Mouse (Mus musculus) fibroblast of lung, adult 2 months (primary cell): ENCODE results near the gene Gm29797.

ENCODE experiments used
- DNase-seq: peaks from one replicate; pipeline ENCODE4 v3.0.0-alpha.2; 2011; ENCODE audit warnings: low read depth

Gm29797 gene

GRCm38 (mm10) chr2:181656734-181657133 lies at the start of gene Gm29797:
TSS of gene Gm29797 (plus strand) at chr2:181657034.
- no peak for DNase-seq

GRCm38 (mm10) chr2:181618761-181619495 lies 37.9 kb upstream of the Gm29797 start:
- DNase-seq, result no peak

DNA sequence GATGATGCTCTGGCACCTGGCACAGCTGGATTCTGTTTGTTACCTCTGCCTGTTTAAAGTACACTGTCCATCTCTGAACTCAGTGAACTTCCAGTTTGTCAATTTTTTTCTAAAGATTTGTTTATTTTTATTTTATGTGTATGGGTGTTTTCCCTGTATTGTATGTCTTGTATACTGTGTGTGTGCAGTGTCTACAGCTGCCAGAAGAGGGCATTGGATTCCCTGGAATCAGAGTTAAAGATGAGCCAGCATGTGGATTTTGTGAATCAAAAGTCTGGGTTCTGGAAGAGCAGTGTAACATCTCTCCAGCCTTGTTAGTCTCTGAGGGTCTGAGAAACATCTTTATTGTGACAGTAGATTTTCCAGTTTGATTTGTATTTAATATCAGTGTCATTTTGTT lies 33.4 kb upstream of the Gm29797 start:
- no peak for DNase-seq

DNA sequence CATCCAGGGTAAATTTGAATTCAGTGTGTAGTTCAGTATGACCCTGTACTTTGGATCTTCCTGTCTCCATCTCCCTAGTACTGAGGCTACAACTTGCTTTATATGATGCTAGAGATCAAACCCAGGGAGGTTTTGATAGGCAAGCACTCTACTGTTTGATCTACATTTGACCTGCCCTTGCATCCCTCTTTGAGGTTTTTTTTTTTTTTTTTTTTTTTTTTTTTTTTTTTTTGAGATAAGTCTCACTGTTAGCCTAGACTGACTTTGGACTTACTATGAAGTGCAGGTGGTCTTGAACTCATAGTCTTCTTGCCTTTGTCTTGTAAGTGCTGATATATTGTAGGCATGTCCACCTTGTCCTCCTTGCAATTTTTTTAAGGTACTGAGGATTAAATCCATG lies 28.4 kb upstream of the Gm29797 start:
- no peak for DNase-seq

- DNase-seq, result no peak
These were observed 24.2 kb upstream of the Gm29797 start for GRCm38 (mm10) chr2:181632624-181633023.

- no peak for DNase-seq
These were observed 21.0 kb upstream of the Gm29797 start for GRCm38 (mm10) chr2:181635865-181636264.

- DNase-seq, result no peak
These were observed 12.5 kb upstream of the Gm29797 start for GRCm38 (mm10) chr2:181644361-181644760.

DNA sequence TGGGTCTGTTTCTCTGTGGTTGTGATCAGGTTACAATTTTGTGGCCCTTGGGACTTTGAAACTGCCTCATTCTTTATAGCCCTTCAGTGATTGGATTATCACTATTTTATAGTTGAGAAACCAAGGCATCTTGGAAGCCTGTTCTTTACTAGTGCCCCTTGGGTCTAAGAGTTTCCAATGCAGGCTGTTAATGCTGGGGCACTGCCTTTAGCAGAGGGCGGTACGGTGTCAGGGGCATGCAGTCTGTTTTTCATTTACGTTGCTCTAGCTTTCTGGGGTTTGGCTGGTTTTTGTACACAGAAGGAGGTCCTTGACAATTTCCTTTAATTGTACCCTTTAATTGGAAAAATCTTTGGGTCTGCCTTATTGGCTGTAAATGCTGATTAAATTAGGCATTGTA lies 11.2 kb upstream of the Gm29797 start:
- no peak for DNase-seq

GRCm38 (mm10) chr2:181646626-181647472 lies 10.0 kb upstream of the Gm29797 start:
- DNase-seq, result no peak

DNA sequence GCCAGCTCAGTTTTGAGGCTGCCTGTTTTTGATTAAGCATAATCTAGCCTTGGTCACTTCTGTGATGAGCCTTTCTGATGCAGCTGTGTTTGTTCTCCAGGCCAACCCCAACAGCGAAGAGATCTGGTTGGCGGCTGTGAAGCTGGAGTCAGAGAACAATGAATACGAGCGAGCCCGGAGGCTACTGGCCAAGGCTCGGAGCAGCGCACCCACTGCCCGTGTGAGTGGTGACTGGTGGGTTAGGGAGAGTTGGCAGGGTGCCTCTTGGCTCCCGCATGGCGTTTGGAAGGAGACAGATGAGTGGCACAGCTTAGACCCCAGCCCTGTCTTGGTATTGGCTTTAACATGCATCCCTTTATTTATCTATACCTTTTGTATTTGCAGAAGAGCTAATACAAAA lies 7.9 kb upstream of the Gm29797 start:
- DNase-seq, result no peak

- no peak for DNase-seq
These were observed 3.8 kb upstream of the Gm29797 start for GRCm38 (mm10) chr2:181653065-181653464.

DNA sequence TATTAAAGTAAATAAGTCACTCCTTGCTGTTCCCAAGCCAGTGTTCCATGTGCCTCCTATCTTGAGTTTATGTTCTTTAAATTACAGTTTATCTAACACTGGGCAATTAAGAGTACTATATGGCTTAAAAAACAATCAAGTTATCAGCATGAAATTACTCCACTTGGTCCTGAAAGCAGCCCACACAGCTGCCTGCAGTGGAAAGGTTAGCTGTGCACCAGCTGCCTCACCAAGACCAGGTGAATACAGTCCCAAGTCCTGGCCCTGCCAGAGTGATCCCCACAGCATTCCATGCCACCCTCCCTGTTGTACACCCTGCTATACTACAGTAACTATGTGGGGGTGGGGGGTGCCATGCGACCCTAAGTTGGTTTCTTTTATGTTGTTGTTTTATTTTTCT lies 3.3 kb upstream of the Gm29797 start:
- DNase-seq, result no peak

DNA sequence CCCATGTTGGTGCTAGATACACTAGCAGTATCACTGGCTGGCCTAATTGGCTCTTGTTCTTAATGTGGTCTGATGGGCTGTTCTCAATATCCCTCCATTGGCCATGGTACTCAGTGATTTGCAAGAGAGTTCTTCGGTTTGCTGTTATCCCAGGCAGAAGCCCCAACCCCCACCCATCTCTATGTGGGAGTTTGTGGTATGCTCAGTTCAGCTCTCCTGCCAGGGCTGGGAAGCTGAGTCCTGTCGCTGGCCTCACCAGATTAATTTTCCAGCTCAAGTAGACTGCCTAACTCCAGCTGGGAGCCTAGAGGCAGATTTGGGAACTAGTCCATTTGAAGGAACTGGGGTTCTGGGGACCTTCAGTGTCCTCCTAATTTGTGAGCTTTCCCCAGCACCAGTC lies 607 bp downstream of the Gm29797 start:
- no peak for DNase-seq

DNA sequence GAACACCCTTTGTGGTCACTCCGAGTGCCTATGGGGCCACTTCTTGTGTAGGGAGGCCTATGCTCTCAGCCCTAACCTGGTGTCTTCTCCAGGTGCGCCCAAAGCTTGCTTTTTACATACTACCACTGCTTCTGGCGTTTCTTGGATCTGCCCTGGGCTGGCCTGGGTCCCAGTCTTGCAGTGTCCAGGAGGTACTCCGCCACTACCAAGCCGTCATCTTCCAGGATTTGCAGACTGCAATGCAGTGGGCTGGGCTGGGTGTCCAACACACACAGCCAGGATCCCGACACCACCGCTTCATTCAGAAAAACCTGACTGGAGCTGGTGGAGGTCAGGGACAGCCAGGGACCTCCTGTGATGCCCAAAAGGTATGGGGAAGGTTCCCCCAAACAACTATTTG lies 1.7 kb downstream of the Gm29797 start:
- no peak for DNase-seq

DNA sequence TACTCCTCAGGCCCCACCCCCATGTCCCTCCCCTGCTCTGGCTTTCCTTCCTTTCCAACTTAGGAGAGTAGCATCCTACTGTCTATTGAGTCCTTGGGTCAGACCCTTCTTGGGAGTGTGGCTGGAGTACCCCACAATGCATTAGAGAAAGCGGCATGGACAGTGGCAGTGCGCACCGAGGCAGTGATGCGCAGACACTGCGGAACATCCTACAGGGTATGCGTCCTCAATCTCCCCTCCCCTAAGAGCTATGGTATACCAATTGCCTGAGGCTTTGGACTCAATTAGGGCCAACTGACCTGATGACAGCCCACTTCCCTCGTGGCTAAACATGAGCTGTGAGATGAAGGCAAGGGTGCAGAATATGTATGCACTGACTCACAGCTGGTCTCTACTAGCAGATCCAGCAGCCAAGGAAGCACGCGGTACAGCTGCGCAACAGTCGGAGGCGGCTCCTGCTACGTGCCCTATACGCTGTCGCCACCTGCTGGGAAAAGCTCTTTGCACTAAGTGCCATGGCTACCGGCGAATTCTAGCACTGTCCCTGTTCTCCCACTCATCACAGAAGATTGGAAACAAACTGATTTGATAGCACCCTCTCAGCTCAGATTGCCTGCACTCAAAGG lies 2.2 kb downstream of the Gm29797 start:
- peak; percentile 60 for DNase-seq

DNA sequence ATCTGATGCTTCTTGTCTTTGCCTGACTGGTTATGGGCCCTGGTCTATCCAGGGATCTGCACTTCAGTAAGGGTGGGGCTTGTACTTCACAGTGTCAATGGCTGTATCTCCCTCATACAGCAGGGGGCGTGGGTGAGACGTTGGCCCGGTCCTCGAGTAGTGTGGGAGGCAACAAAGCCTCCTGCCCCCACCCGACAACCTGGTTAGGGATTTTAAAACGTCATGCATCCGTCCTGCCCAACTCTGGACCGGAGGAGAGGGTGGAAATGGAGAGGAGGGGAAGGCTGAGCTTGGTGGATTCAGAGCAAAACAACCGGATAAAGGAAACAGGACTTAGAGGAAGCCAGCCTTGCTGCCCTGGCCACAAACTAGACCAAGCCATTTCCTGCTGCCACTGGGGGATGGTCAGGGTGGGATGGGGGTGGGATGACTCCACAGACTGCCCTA lies 2.8 kb downstream of the Gm29797 start:
- peak; percentile 50 for DNase-seq

DNA sequence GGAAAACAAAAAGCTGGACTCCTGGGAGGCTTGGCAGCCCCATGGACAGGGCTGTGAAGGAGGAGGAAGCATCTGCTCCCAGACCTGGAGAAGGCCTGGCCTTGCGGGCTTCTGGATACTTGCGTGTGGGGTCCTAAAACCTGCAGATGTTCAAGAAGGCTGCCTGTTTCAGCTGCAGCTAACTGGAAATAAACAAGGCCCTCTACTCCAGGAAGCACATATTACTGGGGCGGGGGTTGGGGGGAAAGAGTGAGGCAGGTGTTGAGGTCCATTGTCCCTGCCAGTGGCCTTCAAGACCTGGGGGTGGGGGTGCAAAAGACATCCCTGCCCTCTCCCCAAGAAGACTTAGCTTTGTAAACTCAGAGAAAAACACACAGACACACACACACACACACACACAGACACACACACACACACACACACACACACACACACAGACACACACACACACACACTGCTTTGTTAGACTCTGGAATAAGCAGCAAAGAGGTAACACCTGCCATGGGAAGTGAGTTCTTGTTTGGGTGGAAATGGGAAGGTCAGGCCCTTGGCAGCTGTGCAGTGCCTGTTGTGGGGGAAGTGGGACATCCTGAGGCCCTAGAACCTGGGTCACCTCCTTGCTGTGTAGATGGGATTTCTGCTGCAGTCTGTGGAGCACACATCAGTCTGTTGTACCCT lies 5.9 kb downstream of the Gm29797 start:
- no peak for DNase-seq

- DNase-seq, result no peak
These were observed 6.4 kb downstream of the Gm29797 start for GRCm38 (mm10) chr2:181663298-181663630.

DNA sequence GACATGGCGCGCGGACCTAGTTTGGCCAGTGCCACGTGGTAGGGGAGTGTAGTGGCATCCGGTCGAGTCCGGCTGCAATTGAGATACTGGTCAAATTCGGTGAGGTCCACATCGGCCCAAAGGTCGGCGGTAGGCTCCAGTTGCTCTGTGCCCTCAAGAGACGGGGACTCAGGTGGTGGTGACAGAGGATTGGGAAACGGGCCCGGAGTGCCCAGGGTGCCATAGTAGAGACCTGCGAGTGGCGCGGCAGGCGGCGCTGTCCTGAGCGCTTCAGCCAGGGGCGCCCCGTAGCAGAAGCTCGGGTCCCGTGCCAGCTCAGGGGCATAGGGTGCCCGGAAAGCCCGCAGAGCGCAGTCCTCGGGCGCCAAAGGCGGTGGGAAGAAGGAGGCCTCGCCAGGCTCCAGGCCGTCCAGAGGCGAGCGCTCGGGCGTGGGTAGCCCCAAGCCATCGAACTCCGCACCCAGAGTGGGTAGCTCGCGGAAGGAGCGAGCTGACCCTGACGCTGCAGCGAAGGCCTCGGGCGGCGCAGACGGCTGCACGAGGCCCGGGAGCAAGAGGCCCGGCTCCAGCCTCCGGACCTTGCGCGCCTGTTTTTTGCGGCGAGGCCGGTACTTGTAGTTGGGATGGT lies 13.6 kb downstream of the Gm29797 start:
- DNase-seq, result no peak

DNA sequence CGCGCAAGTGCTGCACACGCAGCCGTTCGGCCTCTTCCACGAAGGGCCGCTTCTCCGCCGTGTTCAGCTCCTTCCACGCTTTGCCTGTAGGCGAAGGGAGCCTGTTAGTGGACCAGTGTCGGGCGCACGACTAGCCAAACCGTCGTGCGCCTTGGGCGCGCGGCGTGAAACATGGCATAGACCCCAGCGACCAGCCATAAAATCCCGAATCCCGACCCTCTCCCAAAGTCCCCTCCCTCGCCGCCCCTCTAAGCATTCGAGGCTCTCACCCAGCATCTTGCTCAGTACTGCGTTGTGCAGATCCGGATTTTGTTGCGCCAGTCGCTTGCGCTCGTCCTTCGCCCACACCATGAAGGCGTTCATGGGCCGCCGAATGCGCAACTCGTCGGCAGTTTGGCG lies 14.1 kb downstream of the Gm29797 start:
- DNase-seq, result no peak

- DNase-seq, result no peak
These were observed 14.5 kb downstream of the Gm29797 start, which contains the start of gene Sox18 for GRCm38 (mm10) chr2:181671326-181671725. TSS of gene Sox18 (minus strand) at chr2:181671640.

- DNase-seq, result no peak
These were observed 15.2 kb downstream of the Gm29797 start for GRCm38 (mm10) chr2:181671984-181672383.
